Mouse (Mus musculus) embryonic facial prominence, embryonic 14.5 days (tissue): ENCODE data around the gene Hs3st3a1. TPM values are rescaled to one million over a fixed set of nuclear protein-coding genes. Genes with fewer than 3 reads are reported as not detected.

ENCODE experiments used
- ATAC-seq: fragments of 200-750 bp; cut with Nextera tagmentation; 2 replicates; pipeline ENCODE4 v1.8.0; 2017; ENCODE audit warnings: low read depth, moderate number of reproducible peaks, moderate TSS enrichment
- DNase-seq: peaks from one replicate; pipeline ENCODE4 v3.0.0-alpha.2; 2015; ENCODE audit warnings: low spot score
- H3K27ac ChIP-seq: fragments of 300-500 bp; sonication (generic); replicated peaks from 2 replicates; pipeline ENCODE4 v1.5.1; 2014; ENCODE audit warnings: low read depth, mild to moderate bottlenecking, low read length, moderate library complexity
- H3K27me3 ChIP-seq: fragments of 300-500 bp; sonication (generic); replicated peaks from 2 replicates; pipeline ENCODE4 v1.6.1; 2014; ENCODE audit warnings: low read length; ENCODE audit not compliant: control insufficient read depth, insufficient read depth
- H3K36me3 ChIP-seq: fragments of 300-500 bp; sonication (generic); 2 replicates; pipeline ENCODE4 v1.6.1; 2014; ENCODE audit warnings: low read length, mixed read lengths; ENCODE audit not compliant: control insufficient read depth, insufficient read depth
- H3K4me1 ChIP-seq: fragments of 300-500 bp; sonication (generic); 2 replicates; pipeline ENCODE4 v1.6.1; 2014; ENCODE audit warnings: antibody characterized with exemption, low read length; ENCODE audit not compliant: control insufficient read depth, insufficient read depth
- H3K4me2 ChIP-seq: fragments of 300-500 bp; sonication (generic); 2 replicates; pipeline ENCODE4 v1.6.1; 2014; ENCODE audit warnings: low read depth, mild to moderate bottlenecking, low read length, moderate library complexity, mixed read lengths
- H3K4me3 ChIP-seq: fragments of 300-500 bp; sonication (generic); 2 replicates; pipeline ENCODE4 v1.5.1; 2014; ENCODE audit warnings: low read depth, mild to moderate bottlenecking, low read length
- H3K9ac ChIP-seq: fragments of 300-500 bp; sonication (generic); 2 replicates; pipeline ENCODE4 v1.6.1; 2014; ENCODE audit warnings: low read depth, mild to moderate bottlenecking, low read length, moderate library complexity, mixed read lengths
- H3K9me3 ChIP-seq: fragments of 300-500 bp; sonication (generic); 2 replicates; pipeline ENCODE4 v1.6.1; 2016; ENCODE audit warnings: low read length; ENCODE audit not compliant: control insufficient read depth
- WGBS: fragments of 180-500 bp; shearing (Covaris S2); extraction: QIAGEN DNeasy Blood & Tissue Kit; methylation state at CpG from one replicate; pipeline ENCODE4 v1.1.7; 2014; 5-methylcytosine and 5-hydroxymethylcytosine counted together
- polyA plus RNA-seq: library from polyadenylated mRNA; unstranded; fragments of >200 nt; fragmentation: Nextera tagmentation; extraction: Ambion mirVana; gene quantifications from 2 replicates; pipeline ENCODE4 v1.2.1, GENCODE M21; 2014

Gene Hs3st3a1
- polyA plus RNA-seq, 1 experiment from 2014 or later, result 2.5 TPM

DNA sequence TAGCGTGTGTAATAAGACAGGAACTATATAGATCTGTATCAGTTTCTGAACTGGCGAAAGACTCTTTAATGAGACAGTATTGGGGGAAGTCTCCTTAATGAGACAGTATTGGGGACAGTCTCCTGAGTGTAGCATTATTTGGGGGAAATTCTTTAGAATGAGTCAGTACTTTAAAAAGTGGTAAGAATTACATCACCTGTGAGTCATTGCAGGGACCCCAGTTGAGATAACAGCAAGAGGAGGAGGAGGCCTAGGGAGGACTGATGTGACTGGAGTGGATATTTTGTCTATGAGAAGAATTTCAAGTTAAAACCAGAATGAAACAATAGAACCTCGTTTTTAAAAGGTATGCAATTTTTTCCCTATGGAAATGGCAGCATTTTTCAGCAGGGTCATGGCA is 26.6 kb downstream of the Hs3st3a1 start:
- Histone ChIP-seq H3K4me2 (no peak overlapping the region), H3K9me3 (no peaks in the 10 kb centered on the region), H3K4me1 (no peaks in the 10 kb centered on the region), H3K27ac (no peak overlapping the region), H3K4me3 (no peak overlapping the region), H3K27me3 (no peaks in the 10 kb centered on the region), H3K36me3 (no peaks in the 10 kb centered on the region), H3K9ac (no peak overlapping the region)
- DNase-seq, result no peak
- 77% methylated on average over 3 of the region's 3 CpGs for WGBS
- no peak for ATAC-seq

DNA sequence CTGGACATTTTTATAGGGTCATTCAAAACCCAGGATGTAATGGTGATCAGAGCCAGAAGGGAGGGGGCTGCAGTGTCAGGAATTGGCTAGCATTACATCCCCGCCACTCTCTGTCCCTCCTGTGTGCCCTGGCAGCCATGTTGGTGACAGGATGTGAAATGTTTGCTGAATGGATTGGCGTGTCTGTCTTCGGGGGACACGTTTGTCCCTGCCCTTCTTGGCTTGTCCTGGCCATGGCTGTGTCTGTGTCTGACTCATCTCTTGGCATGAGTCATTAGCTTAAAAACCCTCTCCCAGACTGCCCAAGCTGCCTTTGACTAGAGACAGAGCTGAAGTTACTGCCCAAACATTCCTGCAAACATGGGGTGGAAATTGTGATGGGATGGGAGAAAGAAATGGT is 33.6 kb downstream of the Hs3st3a1 start:
- Histone ChIP-seq H3K36me3 (no peaks in the 10 kb centered on the region), H3K4me1 (no peaks in the 10 kb centered on the region), H3K27ac (no peak overlapping the region), H3K4me2 (no peak overlapping the region), H3K27me3 (no peaks in the 10 kb centered on the region), H3K4me3 (no peak overlapping the region), H3K9me3 (no peaks in the 10 kb centered on the region), H3K9ac (no peak overlapping the region)
- DNase-seq (no peak), ATAC-seq (no peak)
- 71% methylated on average over 4 of the region's 4 CpGs for WGBS

DNA sequence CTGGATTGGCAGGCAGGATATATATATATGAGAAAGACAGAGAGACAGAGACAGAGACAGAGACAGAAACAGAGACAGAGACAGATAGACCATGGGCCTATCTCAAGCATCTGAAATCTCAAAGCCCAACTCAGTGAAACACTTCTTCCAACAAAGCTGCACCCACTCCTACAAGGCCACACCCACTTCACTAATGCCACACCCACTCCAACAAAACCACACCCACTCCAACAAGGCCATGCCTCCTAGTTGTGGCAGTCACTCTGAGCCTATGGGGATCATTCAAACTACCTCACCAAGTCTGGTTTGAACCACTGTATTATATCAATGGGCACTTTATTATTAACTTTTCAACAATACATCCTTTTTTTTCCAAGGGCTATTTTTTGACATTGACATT is 35.6 kb downstream of the Hs3st3a1 start:
- no peaks in the 10 kb centered on the region for H3K27me3 ChIP-seq
- DNase-seq, result no peak
- H3K4me3 ChIP-seq, result no peak overlapping the region
- no peaks in the 10 kb centered on the region for H3K36me3 ChIP-seq
- H3K9me3 ChIP-seq, result no peaks in the 10 kb centered on the region
- no peak overlapping the region for H3K4me2 ChIP-seq
- no peak overlapping the region for H3K9ac ChIP-seq
- no peak for ATAC-seq
- H3K27ac ChIP-seq, result no peak overlapping the region
- H3K4me1 ChIP-seq, result no peaks in the 10 kb centered on the region

DNA sequence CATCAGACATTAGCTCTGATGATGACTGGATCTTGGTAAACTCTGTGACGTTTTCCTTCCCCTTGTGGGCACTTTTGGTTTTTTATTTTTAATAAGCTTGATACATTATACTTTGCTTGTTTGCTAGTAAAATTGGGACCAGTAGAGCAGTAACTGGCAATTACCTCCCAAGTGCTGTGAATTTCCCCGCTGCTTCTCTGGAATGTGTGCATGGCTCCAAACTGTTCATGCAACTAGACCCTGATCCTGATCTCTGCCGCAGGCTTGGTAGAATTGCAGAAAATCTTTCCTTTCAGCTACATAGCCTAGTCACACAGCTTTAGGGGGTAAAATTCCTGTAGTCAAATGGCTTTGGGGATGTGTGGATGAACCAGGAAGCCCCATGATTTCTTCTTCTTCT is 38.5 kb downstream of the Hs3st3a1 start:
- WGBS, result 52% methylated on average over 3 of the region's 3 CpGs
- Histone ChIP-seq H3K4me2 (no peak overlapping the region), H3K9me3 (no peaks in the 10 kb centered on the region), H3K27me3 (no peaks in the 10 kb centered on the region), H3K36me3 (no peaks in the 10 kb centered on the region), H3K9ac (no peak overlapping the region), H3K4me1 (no peaks in the 10 kb centered on the region), H3K27ac (no peak overlapping the region), H3K4me3 (no peak overlapping the region)
- ATAC-seq (no peak), DNase-seq (no peak)

DNA sequence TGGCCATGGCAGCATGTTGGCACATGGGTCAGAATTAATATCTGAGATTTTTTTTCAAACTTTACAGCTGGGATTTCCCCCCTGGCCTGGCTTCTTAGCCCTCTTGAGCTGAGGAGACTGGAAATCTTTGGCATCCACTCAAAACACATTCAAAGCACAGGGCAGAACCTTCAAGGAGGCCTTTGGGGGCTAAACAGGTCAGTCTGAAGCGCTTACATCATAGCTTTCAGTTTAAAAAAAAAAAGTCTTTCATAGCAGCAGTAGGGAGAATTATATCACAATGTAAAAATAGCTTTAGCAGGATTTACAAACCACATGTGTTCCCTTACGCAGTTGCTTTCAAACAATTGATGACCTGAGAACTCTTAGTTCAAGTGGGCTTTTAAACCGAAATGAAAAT is 46.3 kb downstream of the Hs3st3a1 start:
- ATAC-seq (no peak), DNase-seq (peak; percentile 17)
- Histone ChIP-seq H3K27me3 (no peaks in the 10 kb centered on the region), H3K9me3 (no peaks in the 10 kb centered on the region), H3K27ac (no peak overlapping the region), H3K4me3 (no peak overlapping the region), H3K9ac (no peak overlapping the region), H3K4me2 (no peak overlapping the region), H3K4me1 (peaks cover 3% of the 10 kb centered on the region; the same call in 1 of the 2 replicates), H3K36me3 (no peaks in the 10 kb centered on the region)
- WGBS, result 70% methylated on average over 3 of the region's 3 CpGs

DNA sequence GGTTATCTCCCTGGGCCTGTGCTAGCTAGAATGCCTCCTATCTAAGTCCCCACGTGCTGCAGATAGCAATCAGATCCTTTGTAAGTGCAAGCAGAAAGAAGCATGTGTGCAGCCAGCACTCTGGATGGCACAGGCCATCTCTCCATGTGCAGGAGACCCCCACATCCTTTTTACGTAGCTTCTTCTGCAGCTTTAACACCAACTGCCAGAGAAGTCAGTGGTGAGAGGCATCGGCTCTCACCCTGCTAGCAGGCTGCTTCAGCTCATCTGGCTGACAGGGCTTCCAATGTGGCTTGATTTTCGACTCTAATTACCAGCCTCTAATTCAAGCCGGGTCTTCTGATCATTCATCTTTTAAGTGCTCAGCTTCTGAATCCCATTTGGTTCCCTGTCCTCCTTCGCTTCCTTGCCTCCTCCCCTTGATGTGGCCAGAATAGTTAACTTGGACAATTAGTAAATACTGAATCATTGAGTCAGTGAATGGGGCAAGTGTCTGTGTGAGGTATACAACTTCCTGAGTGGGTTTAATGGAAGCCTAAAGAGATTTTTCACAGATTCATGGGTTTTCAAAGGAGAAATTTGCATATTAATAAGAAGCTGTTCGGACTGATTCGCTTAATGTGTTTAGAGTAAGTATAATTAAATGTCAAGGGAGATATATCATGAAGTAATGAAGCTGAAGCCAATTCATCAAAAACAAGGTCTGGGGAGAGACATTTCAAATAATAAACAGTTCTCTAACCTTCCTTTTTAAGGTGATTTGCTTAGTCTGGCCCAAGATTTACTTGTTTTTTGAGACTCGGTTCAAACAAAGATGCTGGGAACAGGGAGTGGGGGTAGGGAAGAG is 54.7 kb downstream of the Hs3st3a1 start:
- Histone ChIP-seq H3K4me3 (no peak overlapping the region), H3K9me3 (no peaks in the 10 kb centered on the region), H3K27ac (no peak overlapping the region), H3K4me1 (0 out of 2 replicates have a peak, but pooled peaks cover 3% of the 10 kb centered on the region), H3K27me3 (no peaks in the 10 kb centered on the region), H3K4me2 (no peak overlapping the region), H3K9ac (no peak overlapping the region), H3K36me3 (no peaks in the 10 kb centered on the region)
- WGBS, result 46% methylated on average over 9 of the region's 9 CpGs
- no peak for DNase-seq
- ATAC-seq, result no peak

DNA sequence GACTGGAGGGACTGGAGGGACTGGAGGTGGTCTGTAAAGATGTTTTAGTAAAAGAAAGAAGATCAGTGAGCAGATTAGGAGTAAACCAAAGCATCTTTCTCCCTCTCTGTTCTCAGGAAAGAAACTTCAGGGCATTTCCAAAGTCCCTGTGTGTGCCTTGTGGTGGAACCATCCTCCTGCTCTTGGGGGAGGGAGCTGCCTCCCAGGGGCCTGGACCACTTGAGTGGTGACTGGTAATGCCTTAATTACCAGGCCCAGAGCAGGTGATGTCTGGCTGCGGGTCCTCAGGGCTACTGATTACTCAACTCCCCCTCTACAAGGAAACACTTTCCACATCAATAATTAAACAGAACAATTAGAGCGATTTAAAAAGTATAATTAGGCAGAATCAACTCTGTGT is 59.3 kb downstream of the Hs3st3a1 start:
- H3K4me3 ChIP-seq, result no peak overlapping the region
- H3K27me3 ChIP-seq, result no peaks in the 10 kb centered on the region
- no peaks in the 10 kb centered on the region for H3K36me3 ChIP-seq
- 40% methylated on average over 2 of the region's 2 CpGs for WGBS
- peaks cover 3% of the 10 kb centered on the region for H3K4me1 ChIP-seq
- ATAC-seq, result no peak
- DNase-seq, result no peak
- no peak overlapping the region for H3K27ac ChIP-seq
- H3K9me3 ChIP-seq, result no peaks in the 10 kb centered on the region
- H3K4me2 ChIP-seq, result no peak overlapping the region
- H3K9ac ChIP-seq, result no peak overlapping the region

DNA sequence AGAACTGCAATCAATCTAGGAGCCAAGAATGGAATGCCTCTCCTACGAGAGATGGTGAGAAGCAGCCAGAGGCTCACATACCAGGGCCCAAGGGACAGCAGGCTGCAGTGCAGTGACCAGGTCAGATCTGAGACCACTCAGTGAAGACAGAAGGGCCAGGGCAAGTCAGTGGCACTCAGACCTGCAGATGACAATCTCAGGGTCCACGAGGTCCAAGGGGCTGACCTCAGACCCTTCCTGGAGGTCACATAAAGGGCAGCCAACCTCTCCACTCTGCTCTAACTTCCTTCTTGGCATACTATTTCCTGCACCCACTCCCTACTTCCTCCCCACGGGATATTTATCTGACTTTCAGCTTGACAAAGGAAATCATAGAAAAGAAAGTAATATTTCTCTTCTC is 60.8 kb downstream of the Hs3st3a1 start:
- no peak for DNase-seq
- Histone ChIP-seq H3K4me2 (no peak overlapping the region), H3K36me3 (no peaks in the 10 kb centered on the region), H3K9me3 (no peaks in the 10 kb centered on the region), H3K9ac (no peak overlapping the region), H3K27ac (no peak overlapping the region), H3K4me1 (peaks cover 3% of the 10 kb centered on the region), H3K4me3 (no peak overlapping the region), H3K27me3 (no peaks in the 10 kb centered on the region)
- no peak for ATAC-seq
- WGBS, result 28% methylated on average over 3 of the region's 3 CpGs

DNA sequence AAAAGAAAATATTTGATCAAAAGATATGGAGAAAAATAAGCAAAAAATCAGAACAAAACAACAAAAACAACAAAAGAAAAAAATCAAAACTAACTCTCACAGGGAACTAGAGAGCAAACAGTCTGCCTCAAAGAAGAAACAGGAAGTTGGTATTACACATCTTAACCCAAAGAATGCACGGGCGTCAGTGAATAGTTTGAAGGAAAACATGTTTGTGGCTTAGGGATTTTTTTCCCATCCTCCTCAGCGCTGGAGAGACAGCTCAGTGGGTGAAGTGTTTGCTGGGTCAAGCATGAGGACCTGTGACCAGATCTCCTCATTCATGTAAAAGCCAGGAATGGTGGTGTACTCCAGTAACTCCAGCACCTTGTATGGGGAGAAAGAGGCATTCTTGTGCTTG is 61.5 kb downstream of the Hs3st3a1 start:
- H3K4me2 ChIP-seq, result no peak overlapping the region
- no peak overlapping the region for H3K4me3 ChIP-seq
- WGBS, result 29% methylated on average over 3 of the region's 3 CpGs
- DNase-seq (no peak), ATAC-seq (no peak)
- no peak overlapping the region for H3K27ac ChIP-seq
- no peaks in the 10 kb centered on the region for H3K27me3 ChIP-seq
- H3K4me1 ChIP-seq, result peaks cover 3% of the 10 kb centered on the region
- H3K9me3 ChIP-seq, result no peaks in the 10 kb centered on the region
- no peaks in the 10 kb centered on the region for H3K36me3 ChIP-seq
- no peak overlapping the region for H3K9ac ChIP-seq
